Comparison of ENCODE assay signal across 14 mouse cellular contexts in genomic region chr8:72758310-72758709, GRCm38 (mm10). TPM values are rescaled to one million over a fixed set of nuclear protein-coding genes. Genes with fewer than 3 reads are reported as not detected.
DNase-seq lines count a peak whose midpoint lies in the region; ATAC-seq and TF ChIP-seq lines count a peak whose summit lies in the region.
"Had no signal": no experiment of that assay in that cellular context is flagged by ENCODE, and none has a peak within 500 bp of the region (broad histone marks: within the 10 kb centered on the region; RNA-seq: fewer than 3 reads in every experiment).

No protein-coding gene starts in this region.

- TF ChIP-seq POLR2A in kidney, adult 2 months (IDR thresholded peaks at IDR 0.05; ENCODE audit: low read depth, low read length): no peak

- no peaks in the 10 kb centered on the region for H3K4me1 ChIP-seq in kidney, postnatal 0 days (replicated peaks; ENCODE audit: insufficient read depth, low read length)
- H3K4me1 ChIP-seq in kidney, adult 2 months (ENCODE audit: control insufficient read depth, insufficient read depth, low read length): no peaks in the 10 kb centered on the region
- H3K4me1 ChIP-seq in midbrain, embryonic 10.5 days: no peaks in the 10 kb centered on the region
- no peaks in the 10 kb centered on the region for H3K4me1 ChIP-seq in midbrain, embryonic 13.5 days (replicated peaks)
- H3K4me1 ChIP-seq: hindbrain, embryonic 15.5 days had no signal

- TF ChIP-seq CTCF in kidney, postnatal 0 days (IDR thresholded peaks at IDR 0.05; ENCODE audit: low read depth): peak; percentile 45; the same call in 1 of the 2 replicates
- TF ChIP-seq CTCF in kidney, adult 2 months (conservative IDR thresholded peaks at IDR 0.05; ENCODE audit: insufficient read depth, insufficient read length, low read depth, low read length): no peak

- peaks cover 32% of the 10 kb centered on the region for H3K36me3 ChIP-seq in kidney, postnatal 0 days (ENCODE audit: insufficient read depth, low read length)
- H3K36me3 ChIP-seq in kidney, adult 2 months (ENCODE audit: control insufficient read depth, insufficient read depth, low read length): peaks cover 3% of the 10 kb centered on the region
- peaks cover 60% of the 10 kb centered on the region for H3K36me3 ChIP-seq in midbrain, embryonic 10.5 days
- H3K36me3 ChIP-seq in midbrain, embryonic 13.5 days: peaks cover 65% of the 10 kb centered on the region

- H3K27ac ChIP-seq in kidney, postnatal 0 days: no peak overlapping the region
- H3K27ac ChIP-seq in kidney, adult 2 months (ENCODE audit: insufficient read depth, low read depth, low read length): no peak overlapping the region
- H3K27ac ChIP-seq in midbrain, embryonic 10.5 days (replicated peaks): no peak overlapping the region
- no peak overlapping the region for H3K27ac ChIP-seq in midbrain, embryonic 13.5 days
- H3K27ac ChIP-seq: hindbrain, embryonic 15.5 days; lung, embryonic 15.5 days had no signal

- no peak overlapping the region for H3K4me2 ChIP-seq in kidney, postnatal 0 days (ENCODE audit: low read length)
- H3K4me2 ChIP-seq in midbrain, embryonic 13.5 days (replicated peaks): no peak overlapping the region
- H3K4me2 ChIP-seq: hindbrain, embryonic 15.5 days; lung, embryonic 15.5 days had no signal

- H3K4me3 ChIP-seq in kidney, postnatal 0 days (replicated peaks; ENCODE audit: low read depth, low read length): no peak overlapping the region
- H3K4me3 ChIP-seq in kidney, adult 2 months (ENCODE audit: insufficient read depth, low read depth, low read length): no peak overlapping the region
- no peak overlapping the region for H3K4me3 ChIP-seq in midbrain, embryonic 10.5 days
- no peak overlapping the region for H3K4me3 ChIP-seq in midbrain, embryonic 13.5 days (replicated peaks)
- H3K4me3 ChIP-seq: hindbrain, embryonic 15.5 days; lung, embryonic 15.5 days had no signal

- ATAC-seq in CD4-positive, CD25-positive, alpha-beta regulatory T cell, adult 4 months: no peak
- ATAC-seq in kidney, postnatal 0 days (replicated peaks; ENCODE audit: low FRiP score, low read depth): no peak
- ATAC-seq in midbrain, embryonic 13.5 days: no peak

- peak; percentile 8 for DNase-seq in CD4-positive, CD25-positive, alpha-beta regulatory T cell, adult 2 months (ENCODE audit: low read depth, low spot score)
- DNase-seq in kidney, postnatal 0 days (ENCODE audit: low spot score): no peak
- no peak for DNase-seq in kidney, adult 2 months
- DNase-seq in midbrain, embryonic 10.5 days (ENCODE audit: low spot score): peak; percentile 6
- peak; percentile 23 for DNase-seq in NIH3T3 (ENCODE audit: low read depth)
- no peak for DNase-seq in cerebellum, postnatal 14 days
- DNase-seq: adrenal gland, postnatal 36 days; cerebellum, adult 11 months; left cerebral cortex, postnatal 4 days; right cerebral cortex, postnatal 14 days had no signal

- no peak overlapping the region for H3K9ac ChIP-seq in kidney, postnatal 0 days (ENCODE audit: low read depth, low read length)
- no peak overlapping the region for H3K9ac ChIP-seq in midbrain, embryonic 13.5 days (replicated peaks)
- H3K9ac ChIP-seq: hindbrain, embryonic 15.5 days; lung, embryonic 15.5 days had no signal

- no peaks in the 10 kb centered on the region for H3K9me3 ChIP-seq in kidney, postnatal 0 days (replicated peaks; ENCODE audit: low read length)
- H3K9me3 ChIP-seq in midbrain, embryonic 10.5 days (replicated peaks): no peaks in the 10 kb centered on the region
- no peaks in the 10 kb centered on the region for H3K9me3 ChIP-seq in midbrain, embryonic 13.5 days
- H3K9me3 ChIP-seq: hindbrain, embryonic 15.5 days; lung, embryonic 15.5 days had no signal

- H3K27me3 ChIP-seq in kidney, postnatal 0 days (ENCODE audit: insufficient read depth, low read length): no peaks in the 10 kb centered on the region
- H3K27me3 ChIP-seq in kidney, adult 2 months (replicated peaks; ENCODE audit: control insufficient read depth, insufficient read depth, low read length): no peaks in the 10 kb centered on the region
- no peaks in the 10 kb centered on the region for H3K27me3 ChIP-seq in midbrain, embryonic 10.5 days (ENCODE audit: low read depth, poor library complexity, severe bottlenecking)
- no peaks in the 10 kb centered on the region for H3K27me3 ChIP-seq in midbrain, embryonic 13.5 days
- H3K27me3 ChIP-seq: hindbrain, embryonic 15.5 days; lung, embryonic 15.5 days had no signal

RNA-seq across cellular contexts. Expression of gene F2rl3, which starts 3.4 kb away (rescaled TPM):
- polyA plus RNA-seq in CD4-positive, CD25-positive, alpha-beta regulatory T cell, adult 4 months (2017; shearing (Covaris generic)): 10 to 100 TPM in 1 of 2 experiments, 1 to 10 TPM in 1; 6.1 to 10.2 TPM
- polyA plus RNA-seq in kidney, postnatal 0 days (2015; fragmentation: Nextera tagmentation; extraction: Ambion mirVana): 3.3 and 3.9 TPM in 2 replicates
- polyA plus RNA-seq in kidney, adult 2 months (2012; rRNA removed): 2.2 and 2.8 TPM in 2 replicates
- 1.2 and 2.4 TPM in 2 replicates for polyA plus RNA-seq in midbrain, embryonic 10.5 days (2016; fragmentation: Nextera tagmentation; extraction: Ambion mirVana)
- polyA plus RNA-seq in midbrain, embryonic 13.5 days (2015; fragmentation: Nextera tagmentation; extraction: Ambion mirVana): 0.30 and 0.40 TPM in 2 replicates

RNA-seq across cellular contexts. Expression of gene Sin3b, which starts 35.2 kb away (rescaled TPM):
- polyA plus RNA-seq in CD4-positive, CD25-positive, alpha-beta regulatory T cell, adult 4 months (2017; shearing (Covaris generic)): 100 to 1,000 TPM in 1 of 2 experiments, 10 to 100 TPM in 1; 75.3 to 102 TPM
- polyA plus RNA-seq in kidney, postnatal 0 days (2015; fragmentation: Nextera tagmentation; extraction: Ambion mirVana): 237 and 239 TPM in 2 replicates
- 141 and 152 TPM in 2 replicates for polyA plus RNA-seq in kidney, adult 2 months (2012; rRNA removed)
- polyA plus RNA-seq in midbrain, embryonic 10.5 days (2016; fragmentation: Nextera tagmentation; extraction: Ambion mirVana): 151 and 164 TPM in 2 replicates
- 176 and 182 TPM in 2 replicates for polyA plus RNA-seq in midbrain, embryonic 13.5 days (2015; fragmentation: Nextera tagmentation; extraction: Ambion mirVana)

Comparison
In these comparisons a context has a peak if more than half of its experiments do, and no peak if none do; other contexts are left out.
1. DNase-seq: peak in CD4-positive, CD25-positive, alpha-beta regulatory T cell, adult 2 months (single experiment), midbrain, embryonic 10.5 days (single experiment) and NIH3T3 (single experiment); none in kidney, postnatal 0 days (single experiment), kidney, adult 2 months (single experiment) and cerebellum, postnatal 14 days (0 of 2).